Mouse (Mus musculus) embryonic facial prominence, embryonic 11.5 days (tissue): ENCODE measurements around the gene Clec11a. TPM values are rescaled to one million over a fixed set of nuclear protein-coding genes. Genes with fewer than 3 reads are reported as not detected.

Source experiments
- ATAC-seq: fragments of 200-750 bp; cut with Nextera tagmentation; replicated peaks from 2 replicates; pipeline ENCODE4 v1.8.0; 2017; ENCODE audit warnings: low read depth; ENCODE audit not compliant: insufficient number of reproducible peaks, low FRiP score, low TSS enrichment
- DNase-seq: peaks from one replicate; pipeline ENCODE4 v3.0.0-alpha.2; 2015; ENCODE audit warnings: low spot score
- H3K27ac ChIP-seq: fragments of 300-500 bp; sonication (generic); replicated peaks from 2 replicates; pipeline ENCODE4 v1.5.1; 2014; ENCODE audit warnings: mild to moderate bottlenecking, low read depth, low read length, control low read depth
- H3K27me3 ChIP-seq: fragments of 300-500 bp; sonication (generic); 2 replicates; pipeline ENCODE4 v1.6.1; 2014; ENCODE audit warnings: mild to moderate bottlenecking, low read length, moderate library complexity, mixed read lengths; ENCODE audit not compliant: control insufficient read depth, insufficient read depth
- H3K36me3 ChIP-seq: fragments of 300-500 bp; sonication (generic); replicated peaks from 2 replicates; pipeline ENCODE4 v1.6.1; 2014; ENCODE audit warnings: low read depth, mild to moderate bottlenecking, low read length, moderate library complexity, mixed read lengths; ENCODE audit not compliant: control insufficient read depth, insufficient read depth
- H3K4me1 ChIP-seq: fragments of 300-500 bp; sonication (generic); 2 replicates; pipeline ENCODE4 v1.6.1; 2014; ENCODE audit warnings: low read length, mixed read lengths; ENCODE audit not compliant: control insufficient read depth, insufficient read depth
- H3K4me2 ChIP-seq: fragments of 300-500 bp; sonication (generic); 2 replicates; pipeline ENCODE4 v1.6.1; 2014; ENCODE audit warnings: low read depth, mild to moderate bottlenecking, control low read depth, low read length, moderate library complexity
- H3K4me3 ChIP-seq: fragments of 300-500 bp; sonication (generic); 2 replicates; pipeline ENCODE4 v1.5.1; 2014; ENCODE audit warnings: low read depth, low read length, control low read depth
- H3K9ac ChIP-seq: fragments of 300-500 bp; sonication (generic); replicated peaks from 2 replicates; pipeline ENCODE4 v1.6.1; 2014; ENCODE audit warnings: mild to moderate bottlenecking, control low read depth, low read length
- H3K9me3 ChIP-seq: fragments of 300-500 bp; sonication (generic); replicated peaks from 2 replicates; pipeline ENCODE4 v1.6.1; 2016; ENCODE audit warnings: mild to moderate bottlenecking, low read length, inconsistent platforms, mixed read lengths; ENCODE audit not compliant: control insufficient read depth
- WGBS: fragments of 180-500 bp; shearing (Covaris S2); extraction: QIAGEN DNeasy Blood & Tissue Kit; methylation state at CpG from one replicate; pipeline ENCODE4 v1.1.7; 2014; 5-methylcytosine and 5-hydroxymethylcytosine counted together
- polyA plus RNA-seq: library from polyadenylated mRNA; unstranded; fragments of >200 nt; fragmentation: Nextera tagmentation; extraction: Ambion mirVana; gene quantifications from 2 replicates; pipeline ENCODE4 v1.2.1, GENCODE M21; 2014

Clec11a gene
- polyA plus RNA-seq, 1 experiment from 2014 or later = 2.2 TPM

DNA sequence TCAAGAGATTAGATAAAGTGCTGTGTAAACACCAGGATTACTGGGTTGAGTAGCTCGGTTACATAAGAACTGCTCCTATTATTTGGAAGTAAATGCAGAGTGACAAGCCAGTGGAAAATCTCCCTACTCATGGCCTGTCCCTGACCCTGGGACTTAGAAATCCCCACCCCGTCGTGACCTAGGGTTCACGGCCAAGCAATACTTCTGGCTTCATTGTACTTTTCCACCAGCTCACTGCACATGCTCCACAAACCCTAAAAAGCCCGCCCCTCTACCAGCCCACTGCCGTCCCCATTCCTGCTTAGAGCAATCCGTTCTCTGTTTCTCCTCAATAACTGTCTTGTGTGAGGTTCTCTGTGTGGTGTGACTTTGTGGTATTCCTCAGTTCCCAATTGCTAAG, 18.9 kb downstream of the Clec11a start:
- no peak overlapping the region for H3K27ac ChIP-seq
- H3K9ac ChIP-seq = no peak overlapping the region
- WGBS = 72% methylated on average over 7 of the region's 7 CpGs
- H3K27me3 ChIP-seq = no peaks in the 10 kb centered on the region
- H3K9me3 ChIP-seq = no peaks in the 10 kb centered on the region
- no peak overlapping the region for H3K4me2 ChIP-seq
- H3K4me1 ChIP-seq = no peaks in the 10 kb centered on the region
- DNase-seq = no peak
- ATAC-seq = no peak
- H3K4me3 ChIP-seq = no peak overlapping the region
- H3K36me3 ChIP-seq = no peaks in the 10 kb centered on the region

DNA sequence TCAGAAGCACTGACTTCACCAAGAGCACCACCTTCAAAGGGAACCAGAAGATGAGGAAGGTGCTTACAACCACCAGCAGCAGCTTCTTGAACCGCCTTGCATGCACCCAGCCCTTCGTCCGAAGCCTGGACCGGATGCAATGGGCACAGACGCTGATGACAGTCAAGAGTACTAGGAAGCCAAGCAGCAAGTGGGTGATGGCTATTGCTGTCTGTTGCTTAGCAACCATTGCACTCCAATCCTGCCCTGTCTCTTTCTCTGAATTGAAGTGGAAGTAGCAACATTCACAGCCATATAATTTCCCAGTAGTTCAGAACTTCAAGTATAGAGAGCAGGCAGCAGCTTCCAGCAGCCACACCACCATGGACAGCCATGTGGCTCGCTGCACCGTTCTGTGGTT, 25.1 kb downstream of the Clec11a start:
- Histone ChIP-seq H3K9ac (no peak overlapping the region), H3K9me3 (no peaks in the 10 kb centered on the region), H3K4me1 (no peaks in the 10 kb centered on the region), H3K27ac (no peak overlapping the region), H3K4me3 (no peak overlapping the region), H3K4me2 (no peak overlapping the region), H3K36me3 (no peaks in the 10 kb centered on the region), H3K27me3 (no peaks in the 10 kb centered on the region)
- no peak for ATAC-seq
- no peak for DNase-seq
- 78% methylated on average over 7 of the region's 7 CpGs for WGBS

GRCm38 (mm10) chr7:44280959-44281358, 25.7 kb downstream of the Clec11a start:
- Histone ChIP-seq H3K9me3 (no peaks in the 10 kb centered on the region), H3K27ac (no peak overlapping the region), H3K9ac (no peak overlapping the region), H3K4me1 (no peaks in the 10 kb centered on the region), H3K4me3 (no peak overlapping the region), H3K36me3 (no peaks in the 10 kb centered on the region), H3K4me2 (no peak overlapping the region), H3K27me3 (no peaks in the 10 kb centered on the region)
- ATAC-seq (no peak), DNase-seq (no peak)
- WGBS = 64% methylated on average over 1 of the region's 1 CpGs

- Histone ChIP-seq H3K9me3 (no peaks in the 10 kb centered on the region), H3K27ac (no peak overlapping the region), H3K4me1 (no peaks in the 10 kb centered on the region), H3K4me2 (no peak overlapping the region), H3K9ac (no peak overlapping the region), H3K4me3 (no peak overlapping the region), H3K27me3 (no peaks in the 10 kb centered on the region), H3K36me3 (no peaks in the 10 kb centered on the region)
- DNase-seq (no peak), ATAC-seq (no peak)
- 42% methylated on average over 2 of the region's 2 CpGs for WGBS
Observed at GRCm38 (mm10) chr7:44277250-44277622, 29.5 kb downstream of the Clec11a start.

DNA sequence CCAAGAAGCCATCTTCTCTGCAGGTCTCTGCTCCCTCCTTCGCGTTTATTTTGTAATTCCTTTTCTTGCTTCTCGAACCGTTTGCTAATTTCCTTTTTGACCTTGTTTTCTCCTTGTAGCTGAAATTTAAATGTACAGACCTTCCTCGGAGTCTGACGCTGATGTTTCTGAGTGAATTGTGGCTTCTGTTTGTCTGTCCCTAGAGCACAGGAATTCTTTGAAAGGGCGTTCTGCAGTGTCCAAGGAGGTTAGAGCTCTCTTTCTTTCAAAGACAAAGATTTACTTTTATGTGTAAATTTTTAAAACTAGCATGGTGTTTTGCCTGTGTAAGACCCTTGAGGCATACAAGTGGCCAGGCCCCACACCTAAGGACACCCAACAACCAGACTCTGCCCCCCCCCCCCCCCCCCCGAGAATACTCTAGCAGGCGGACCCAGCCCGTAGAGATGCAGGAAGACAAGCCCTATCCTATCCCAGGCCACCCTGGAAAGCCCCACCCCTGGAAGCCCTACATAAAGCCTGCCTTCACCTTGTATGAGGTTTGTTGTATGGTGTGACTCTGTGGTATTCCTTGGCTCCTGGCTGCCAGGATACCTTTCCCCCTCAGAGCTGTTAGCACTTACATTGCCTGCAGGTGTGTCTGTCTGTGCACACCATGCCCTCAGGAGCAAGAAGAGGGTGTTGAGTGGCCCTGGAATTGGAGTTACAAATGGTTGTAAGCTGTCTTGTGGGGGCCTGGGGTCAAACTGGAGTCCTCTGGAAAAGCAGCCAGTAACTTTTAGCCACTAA, 30.0 kb downstream of the Clec11a start:
- Histone ChIP-seq H3K27me3 (no peaks in the 10 kb centered on the region), H3K4me3 (no peak overlapping the region), H3K36me3 (no peaks in the 10 kb centered on the region), H3K9ac (no peak overlapping the region), H3K9me3 (no peaks in the 10 kb centered on the region), H3K4me2 (no peak overlapping the region), H3K27ac (no peak overlapping the region), H3K4me1 (no peaks in the 10 kb centered on the region)
- 79% methylated on average over 8 of the region's 10 CpGs for WGBS
- DNase-seq = no peak
- no peak for ATAC-seq

DNA sequence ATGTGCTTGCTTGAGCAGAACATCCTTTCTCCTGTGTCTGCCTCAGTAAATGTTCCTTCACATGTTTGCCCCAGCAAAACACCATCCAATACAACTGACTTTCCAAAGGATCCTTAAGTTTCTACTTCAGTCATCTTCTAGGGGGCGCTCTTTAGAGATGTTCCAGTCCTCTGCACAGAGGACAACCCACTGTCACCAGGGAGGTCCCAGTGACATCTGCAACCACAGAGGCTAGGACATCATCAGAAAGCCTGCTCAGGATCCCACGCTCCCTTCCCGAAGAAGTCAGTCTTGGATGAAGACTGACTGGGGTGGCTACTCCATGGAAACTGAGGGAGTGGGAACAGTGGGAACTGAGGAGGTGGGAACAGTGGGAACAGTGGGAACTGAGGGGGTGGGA, 31.2 kb downstream of the Clec11a start:
- Histone ChIP-seq H3K9me3 (no peaks in the 10 kb centered on the region), H3K4me2 (no peak overlapping the region), H3K36me3 (no peaks in the 10 kb centered on the region), H3K4me1 (no peaks in the 10 kb centered on the region), H3K27me3 (no peaks in the 10 kb centered on the region), H3K4me3 (no peak overlapping the region), H3K27ac (no peak overlapping the region), H3K9ac (no peak overlapping the region)
- 75% methylated on average over 3 of the region's 3 CpGs for WGBS
- ATAC-seq (no peak), DNase-seq (no peak)

GRCm38 (mm10) chr7:44274096-44274495, 32.6 kb downstream of the Clec11a start:
- Histone ChIP-seq H3K4me2 (no peak overlapping the region), H3K9me3 (no peaks in the 10 kb centered on the region), H3K9ac (no peak overlapping the region), H3K4me1 (no peaks in the 10 kb centered on the region), H3K36me3 (no peaks in the 10 kb centered on the region), H3K27ac (no peak overlapping the region), H3K27me3 (no peaks in the 10 kb centered on the region), H3K4me3 (no peak overlapping the region)
- DNase-seq = no peak
- no peak for ATAC-seq
- WGBS = 33% methylated on average over 11 of the region's 11 CpGs

DNA sequence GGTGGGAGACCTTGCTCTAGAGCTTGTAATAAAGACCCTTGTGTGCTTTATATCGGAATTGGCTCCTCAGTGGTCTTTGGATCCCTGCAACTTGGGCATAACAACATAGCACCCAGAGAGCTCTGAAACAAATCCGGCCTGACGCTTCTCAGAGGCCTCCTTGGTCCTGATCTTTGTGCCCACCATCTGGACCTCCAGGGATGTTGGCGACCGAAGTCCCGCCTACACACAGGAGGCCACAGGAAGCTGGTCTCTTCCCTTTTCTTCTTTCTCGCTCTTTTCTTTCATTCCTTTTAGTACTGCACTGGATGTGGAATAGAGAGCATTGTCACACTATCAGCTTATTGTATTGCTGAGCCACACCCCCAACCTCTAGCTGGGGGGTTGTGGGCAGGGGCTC, 33.3 kb downstream of the Clec11a start:
- DNase-seq = no peak

More for the DNA sequence above, 33.3 kb downstream of the Clec11a start:
- H3K4me2 ChIP-seq = no peak overlapping the region
- H3K36me3 ChIP-seq = no peaks in the 10 kb centered on the region
- 74% methylated on average over 7 of the region's 7 CpGs for WGBS
- no peaks in the 10 kb centered on the region for H3K9me3 ChIP-seq
- H3K9ac ChIP-seq = no peak overlapping the region
- H3K4me1 ChIP-seq = no peaks in the 10 kb centered on the region
- H3K27ac ChIP-seq = no peak overlapping the region
- H3K27me3 ChIP-seq = no peaks in the 10 kb centered on the region
- no peak for ATAC-seq
- H3K4me3 ChIP-seq = no peak overlapping the region
